Mouse (Mus musculus) forebrain, embryonic 14.5 days (tissue): ENCODE results near the gene Trmt6. TPM values are rescaled to one million over a fixed set of nuclear protein-coding genes. Genes with fewer than 3 reads are reported as not detected.

Experiments
- ATAC-seq: fragments of 200-750 bp; cut with Nextera tagmentation; 2 replicates; pipeline ENCODE4 v1.8.0; 2017; ENCODE audit warnings: mild to moderate bottlenecking, moderate library complexity
- DNase-seq: peaks from one replicate; pipeline ENCODE4 v3.0.0-alpha.2; 2015; ENCODE audit warnings: low spot score
- H3K27ac ChIP-seq: fragments of 300-500 bp; sonication (generic); 2 replicates; pipeline ENCODE4 v1.5.1; 2014; ENCODE audit warnings: low read depth, mild to moderate bottlenecking, control low read depth, low read length, moderate library complexity
- H3K27me3 ChIP-seq: fragments of 300-500 bp; sonication (generic); replicated peaks from 2 replicates; pipeline ENCODE4 v1.6.1; 2014; ENCODE audit warnings: low read length, control low read depth, mixed read lengths; ENCODE audit not compliant: control insufficient read depth, insufficient read depth
- H3K36me3 ChIP-seq: fragments of 300-500 bp; sonication (generic); 2 replicates; pipeline ENCODE4 v1.6.1; 2014; ENCODE audit warnings: low read length, control low read depth; ENCODE audit not compliant: control insufficient read depth, insufficient read depth
- H3K4me1 ChIP-seq: fragments of 300-500 bp; sonication (generic); 2 replicates; pipeline ENCODE4 v1.6.1; 2014; ENCODE audit warnings: antibody characterized with exemption, low read length, control low read depth; ENCODE audit not compliant: control insufficient read depth, insufficient read depth
- H3K4me2 ChIP-seq: fragments of 300-500 bp; sonication (generic); 2 replicates; pipeline ENCODE4 v1.6.1; 2014; ENCODE audit warnings: mild to moderate bottlenecking, control low read depth, low read length
- H3K4me3 ChIP-seq: fragments of 300-500 bp; sonication (generic); 2 replicates; pipeline ENCODE4 v1.5.1; 2014; ENCODE audit warnings: low read depth, low read length, control low read depth
- H3K9ac ChIP-seq: fragments of 300-500 bp; sonication (generic); 2 replicates; pipeline ENCODE4 v1.6.1; 2014; ENCODE audit warnings: mild to moderate bottlenecking, low read length, control low read depth, moderate library complexity
- H3K9me3 ChIP-seq: fragments of 300-500 bp; sonication (generic); replicated peaks from 2 replicates; pipeline ENCODE4 v1.6.1; 2016; ENCODE audit warnings: low read length, control low read depth, mixed read lengths; ENCODE audit not compliant: control insufficient read depth
- WGBS: fragments of 180-500 bp; shearing (Covaris S2); extraction: QIAGEN DNeasy Blood & Tissue Kit; methylation state at CpG from one replicate; pipeline ENCODE4 v1.1.7; 2014; 5-methylcytosine and 5-hydroxymethylcytosine counted together
- polyA plus RNA-seq: library from polyadenylated mRNA; unstranded; fragments of >200 nt; fragmentation: Nextera tagmentation; extraction: Ambion mirVana; gene quantifications from 2 replicates; pipeline ENCODE4 v1.2.1, GENCODE M21; 2014

Trmt6 gene
- polyA plus RNA-seq, 1 experiment from 2014 or later: 29.7 TPM

DNA sequence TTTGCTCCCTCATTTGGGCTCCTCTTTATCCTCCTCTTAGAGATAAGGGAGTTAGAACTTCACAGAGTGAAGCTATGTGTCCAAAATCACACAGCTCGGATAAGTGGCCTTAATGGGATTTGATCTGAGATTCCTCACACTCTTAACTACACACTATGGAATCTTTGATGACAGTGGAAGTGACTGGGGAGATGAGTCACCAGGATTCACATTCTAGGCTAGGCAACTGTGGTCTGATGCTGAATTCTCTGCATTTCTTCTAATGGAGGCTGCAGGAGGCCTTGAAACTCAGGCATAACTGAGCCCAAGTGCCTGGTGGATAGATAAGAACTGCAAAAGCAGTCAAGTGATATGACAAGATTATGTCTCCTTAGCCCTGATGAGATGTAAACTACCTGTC is 45.0 kb downstream of the Trmt6 start:
- Histone ChIP-seq H3K36me3 (no peaks in the 10 kb centered on the region), H3K27me3 (no peaks in the 10 kb centered on the region), H3K4me1 (no peaks in the 10 kb centered on the region), H3K9me3 (no peaks in the 10 kb centered on the region), H3K9ac (no peak overlapping the region), H3K4me3 (no peak overlapping the region), H3K27ac (no peak overlapping the region), H3K4me2 (no peak overlapping the region)
- 82% methylated on average over 1 of the region's 1 CpGs for WGBS
- ATAC-seq: no peak
- no peak for DNase-seq

DNA sequence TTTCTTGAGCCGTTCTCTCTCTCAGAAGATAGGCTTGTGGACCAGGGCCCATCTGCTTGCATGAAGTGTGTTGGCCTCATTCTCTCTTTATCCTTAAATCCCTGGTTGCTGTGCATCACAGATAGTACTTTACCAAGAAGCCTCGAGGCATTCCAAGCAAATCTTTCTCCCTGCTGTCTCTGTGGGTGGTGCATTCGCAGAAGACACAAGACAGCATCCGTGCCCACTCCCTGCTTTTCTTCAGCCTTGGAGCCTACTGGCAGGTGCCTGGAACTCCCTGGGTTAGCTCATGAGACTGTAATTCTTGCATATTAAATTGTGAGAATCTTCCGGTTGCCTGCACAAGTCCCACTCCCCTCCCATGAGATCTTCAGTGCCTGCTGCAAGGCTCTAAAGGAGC is 57.9 kb downstream of the Trmt6 start:
- Histone ChIP-seq H3K9me3 (no peaks in the 10 kb centered on the region), H3K27me3 (no peaks in the 10 kb centered on the region), H3K9ac (no peak overlapping the region), H3K4me3 (no peak overlapping the region), H3K4me2 (no peak overlapping the region), H3K36me3 (no peaks in the 10 kb centered on the region), H3K4me1 (peaks cover 3% of the 10 kb centered on the region), H3K27ac (no peak overlapping the region)
- DNase-seq: no peak
- ATAC-seq: no peak
- WGBS: 60% methylated on average over 5 of the region's 5 CpGs

Other genes starting within 250 kb of the Trmt6 start
- gene Gpcpd1, start 228.3 kb downstream of the Trmt6 start, polyA plus RNA-seq: 65.3 and 67.0 TPM in 2 replicates
- 25.8 and 30.8 TPM in 2 replicates for gene Shld1, start 129.1 kb downstream of the Trmt6 start, polyA plus RNA-seq
- gene Chgb, start 34.8 kb downstream of the Trmt6 start, polyA plus RNA-seq: 23.1 and 27.0 TPM in 2 replicates
- gene Mcm8, start 86 bp upstream of the Trmt6 start, polyA plus RNA-seq: 9.3 and 9.5 TPM in 2 replicates
- gene Crls1, start 30.6 kb upstream of the Trmt6 start, polyA plus RNA-seq: 8.2 and 8.9 TPM in 2 replicates
- 0.05 TPM in 1 of 2 replicates, not detected in the other for gene Lrrn4, start 64.8 kb upstream of the Trmt6 start, polyA plus RNA-seq
- not detected in 2 replicates for gene Fermt1, start 129.9 kb upstream of the Trmt6 start, polyA plus RNA-seq